Mouse (Mus musculus): ENCODE measurements around the gene Myt1. TPM values are rescaled to one million over a fixed set of nuclear protein-coding genes. Genes with fewer than 3 reads are reported as not detected.

Myt1 gene
- polyA plus RNA-seq, 1 experiment from 2014 or later, result 0.77 TPM

DNA sequence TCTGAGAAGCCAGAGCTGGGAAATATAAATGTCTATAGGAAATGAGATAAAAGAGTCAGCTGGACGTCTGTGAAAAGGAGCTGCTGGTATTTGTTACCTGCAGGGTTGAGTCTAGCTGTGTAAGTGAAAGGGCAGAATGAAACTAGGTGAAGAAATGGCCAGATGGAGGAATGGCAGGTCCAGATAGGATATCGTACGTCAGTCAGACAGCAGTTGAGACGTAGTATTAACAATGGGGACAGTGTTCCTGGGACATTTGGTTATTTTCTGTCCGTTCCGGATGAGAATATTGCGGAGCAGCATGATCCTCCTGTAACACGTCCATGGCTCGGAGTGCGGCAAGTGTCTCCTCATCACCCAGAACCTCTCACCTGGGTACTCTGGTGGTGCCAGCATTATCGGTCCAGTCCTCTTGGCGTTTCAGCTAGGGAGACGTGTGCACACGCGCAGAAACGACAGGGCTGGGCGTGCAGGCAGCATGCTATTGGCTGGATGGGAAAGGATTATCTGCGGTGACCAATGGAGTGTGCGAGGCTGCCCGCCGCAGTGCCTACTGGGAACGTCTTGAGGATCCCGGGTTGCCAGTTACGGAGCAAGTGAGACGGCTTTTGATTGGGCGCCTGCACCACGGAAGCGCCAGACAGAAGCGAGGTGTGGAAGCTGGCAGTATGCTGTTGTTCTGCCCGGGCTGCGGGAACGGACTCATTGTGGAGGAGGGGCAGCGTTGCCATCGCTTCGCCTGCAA lies 100.8 kb downstream of the Myt1 start, which contains the start of gene Polr3k:
TSS of gene Polr3k (plus strand) at position 547 of the 745 bp plus-strand sequence.
- no peaks in the 10 kb centered on the region for H3K9me3 ChIP-seq (ENCODE audit: control insufficient read depth, low read length)
- H3K36me3 ChIP-seq (ENCODE audit: control insufficient read depth, insufficient read depth, low read length), result peaks cover 17% of the 10 kb centered on the region; the same call in 1 of the 2 replicates
- peak; percentile 100 for ATAC-seq (ENCODE audit: low read depth)
- DNase-seq (ENCODE audit: low spot score), result peak; percentile 98
- H3K9ac ChIP-seq (ENCODE audit: low read depth, low read length), result peak within 1 kb of the TSS; percentile 78
- WGBS, result under 1% methylated on average over 35 of the region's 35 CpGs
- H3K4me3 ChIP-seq (ENCODE audit: low read depth, low read length), result peak within 1 kb of the TSS; percentile 79
- peak within 1 kb of the TSS; percentile 90 for H3K4me2 ChIP-seq (ENCODE audit: low read depth, low read length)
- peaks cover 12% of the 10 kb centered on the region for H3K4me1 ChIP-seq (ENCODE audit: control insufficient read depth, insufficient read depth, low read length)
- H3K27ac ChIP-seq (replicated peaks; ENCODE audit: low read depth, low read length), result peak within 1 kb of the TSS; percentile 79
- no peaks in the 10 kb centered on the region for H3K27me3 ChIP-seq (replicated peaks; ENCODE audit: control insufficient read depth, insufficient read depth, low read length)

DNA sequence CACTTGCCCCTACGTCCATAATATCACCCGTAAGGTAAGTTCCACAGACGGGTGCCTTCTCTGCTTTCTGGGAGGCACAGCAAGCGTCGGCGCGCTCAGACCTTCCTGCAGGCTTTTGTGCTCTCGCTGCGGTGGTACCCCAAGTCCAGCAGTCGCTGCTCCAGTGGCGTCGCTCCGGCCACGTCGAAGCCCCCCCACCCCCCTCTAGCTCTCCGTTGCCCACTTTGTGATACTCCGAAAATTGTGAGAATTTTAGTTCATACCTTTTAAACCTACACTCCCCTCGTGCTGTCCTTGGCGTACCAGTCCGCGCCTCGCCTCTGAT lies 101.4 kb downstream of the Myt1 start:
- peak overlapping the region; percentile 90 for H3K4me2 ChIP-seq (ENCODE audit: low read depth, low read length)
- peaks cover 12% of the 10 kb centered on the region for H3K4me1 ChIP-seq (ENCODE audit: control insufficient read depth, insufficient read depth, low read length)
- peak overlapping the region; percentile 79 for H3K27ac ChIP-seq (replicated peaks; ENCODE audit: low read depth, low read length)
- WGBS, result under 1% methylated on average over 21 of the region's 22 CpGs
- peak overlapping the region; percentile 78 for H3K9ac ChIP-seq (ENCODE audit: low read depth, low read length)
- DNase-seq (ENCODE audit: low spot score), result peak; percentile 6
- H3K36me3 ChIP-seq (ENCODE audit: control insufficient read depth, insufficient read depth, low read length), result peaks cover 23% of the 10 kb centered on the region; the same call in 1 of the 2 replicates
- ATAC-seq (ENCODE audit: low read depth), result no peak
- H3K27me3 ChIP-seq (replicated peaks; ENCODE audit: control insufficient read depth, insufficient read depth, low read length), result no peaks in the 10 kb centered on the region
- no peaks in the 10 kb centered on the region for H3K9me3 ChIP-seq (ENCODE audit: control insufficient read depth, low read length)
- peak overlapping the region; percentile 79 for H3K4me3 ChIP-seq (ENCODE audit: low read depth, low read length)

DNA sequence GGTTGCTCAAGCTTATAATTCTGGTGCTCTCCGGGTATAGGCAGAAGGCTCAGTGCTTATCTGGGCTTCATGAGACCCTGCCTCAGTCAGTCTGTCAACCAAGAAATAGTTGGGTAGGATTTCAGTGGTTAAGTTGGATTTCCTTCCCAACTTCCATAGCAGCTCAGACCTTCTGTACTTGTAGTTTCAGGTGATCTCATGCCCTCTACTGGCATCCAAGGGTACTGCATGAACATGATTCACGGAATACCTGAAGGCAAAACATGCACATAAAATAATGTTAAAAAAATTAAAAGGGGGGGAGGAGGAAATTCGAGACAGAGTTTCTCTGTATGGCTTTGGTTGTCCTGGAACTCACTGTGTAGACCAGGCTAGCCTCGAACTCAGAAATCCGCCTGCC lies 103.8 kb downstream of the Myt1 start:
- DNase-seq (ENCODE audit: low spot score), result peak; percentile 79
- Histone ChIP-seq H3K9me3 (ENCODE audit: control insufficient read depth, low read length) (no peaks in the 10 kb centered on the region), H3K4me2 (ENCODE audit: low read depth, low read length) (no peak overlapping the region), H3K4me1 (ENCODE audit: control insufficient read depth, insufficient read depth, low read length) (peaks cover 12% of the 10 kb centered on the region), H3K9ac (ENCODE audit: low read depth, low read length) (no peak overlapping the region), H3K4me3 (ENCODE audit: low read depth, low read length) (no peak overlapping the region), H3K27ac (replicated peaks; ENCODE audit: low read depth, low read length) (no peak overlapping the region), H3K36me3 (ENCODE audit: control insufficient read depth, insufficient read depth, low read length) (peaks cover 34% of the 10 kb centered on the region; the same call in 1 of the 2 replicates), H3K27me3 (replicated peaks; ENCODE audit: control insufficient read depth, insufficient read depth, low read length) (no peaks in the 10 kb centered on the region)
- 58% methylated on average over 5 of the region's 5 CpGs for WGBS
- ATAC-seq (ENCODE audit: low read depth), result no peak

DNA sequence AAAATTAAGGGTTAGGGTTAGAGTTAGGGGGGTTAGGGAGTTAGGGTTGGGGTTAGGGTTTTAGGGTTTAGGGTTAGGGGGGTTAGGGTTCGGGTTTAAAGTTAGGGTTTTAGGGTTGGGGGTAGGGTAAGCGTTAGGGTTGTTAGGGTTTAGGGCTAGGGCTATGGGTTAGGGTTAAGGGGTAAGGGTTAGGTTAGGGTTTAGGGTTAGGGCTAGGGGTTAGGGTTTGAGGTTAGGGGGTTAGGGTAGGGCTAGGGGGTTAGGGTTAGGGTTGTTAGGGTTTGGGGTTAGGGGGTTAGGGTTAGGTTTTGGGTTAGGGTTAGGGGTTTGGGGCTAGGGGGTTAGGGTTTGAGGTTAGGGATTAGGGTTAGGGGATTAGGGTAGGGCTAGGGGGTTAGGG lies 107.9 kb downstream of the Myt1 start:
- Histone ChIP-seq H3K9ac (ENCODE audit: low read depth, low read length) (no peak overlapping the region), H3K27me3 (replicated peaks; ENCODE audit: control insufficient read depth, insufficient read depth, low read length) (no peaks in the 10 kb centered on the region), H3K4me2 (ENCODE audit: low read depth, low read length) (no peak overlapping the region), H3K36me3 (ENCODE audit: control insufficient read depth, insufficient read depth, low read length) (peaks cover 33% of the 10 kb centered on the region; the same call in 1 of the 2 replicates), H3K27ac (replicated peaks; ENCODE audit: low read depth, low read length) (no peak overlapping the region), H3K4me3 (ENCODE audit: low read depth, low read length) (no peak overlapping the region), H3K9me3 (ENCODE audit: control insufficient read depth, low read length) (no peaks in the 10 kb centered on the region), H3K4me1 (ENCODE audit: control insufficient read depth, insufficient read depth, low read length) (no peaks in the 10 kb centered on the region)
- ATAC-seq (ENCODE audit: low read depth), result no peak
- no peak for DNase-seq (ENCODE audit: low spot score)
- WGBS, result 91% methylated on average over 2 of the region's 2 CpGs

Other genes starting within 250 kb of the Myt1 start
- 80.4 and 84.2 TPM in 2 replicates for gene Dnajc5, start 242.8 kb upstream of the Myt1 start, polyA plus RNA-seq (2014; fragmentation: Nextera tagmentation; extraction: Ambion mirVana)
- gene Uckl1, start 178.4 kb upstream of the Myt1 start, polyA plus RNA-seq (2014; fragmentation: Nextera tagmentation; extraction: Ambion mirVana), result 45.2 and 49.3 TPM in 2 replicates
- gene Prpf6, start 171.5 kb upstream of the Myt1 start, polyA plus RNA-seq (2014; fragmentation: Nextera tagmentation; extraction: Ambion mirVana), result 57.4 and 61.7 TPM in 2 replicates
- 42.0 and 46.5 TPM in 2 replicates for gene Zfp512b, start 170.5 kb upstream of the Myt1 start, polyA plus RNA-seq (2014; fragmentation: Nextera tagmentation; extraction: Ambion mirVana)
- gene Samd10, start 164.1 kb upstream of the Myt1 start, polyA plus RNA-seq (2014; fragmentation: Nextera tagmentation; extraction: Ambion mirVana), result 13.1 and 13.2 TPM in 2 replicates
- 0.47 TPM in 1 of 2 replicates, not detected in the other for gene Gm29797, start 106.3 kb upstream of the Myt1 start, polyA plus RNA-seq (2014; fragmentation: Nextera tagmentation; extraction: Ambion mirVana)
- gene Sox18, start 91.7 kb upstream of the Myt1 start, polyA plus RNA-seq (2014; fragmentation: Nextera tagmentation; extraction: Ambion mirVana), result 43.9 and 46.5 TPM in 2 replicates
- gene Tcea2, start 83.0 kb upstream of the Myt1 start, polyA plus RNA-seq (2014; fragmentation: Nextera tagmentation; extraction: Ambion mirVana), result 21.2 and 26.8 TPM in 2 replicates
- 82.2 and 88.4 TPM in 2 replicates for gene Rgs19, start 69.4 kb upstream of the Myt1 start, polyA plus RNA-seq (2014; fragmentation: Nextera tagmentation; extraction: Ambion mirVana)
- gene Lkaaear1, start 64.9 kb upstream of the Myt1 start, polyA plus RNA-seq (2014; fragmentation: Nextera tagmentation; extraction: Ambion mirVana), result not detected in 2 replicates
- 2.0 and 2.5 TPM in 2 replicates for gene Oprl1, start 48.3 kb upstream of the Myt1 start, polyA plus RNA-seq (2014; fragmentation: Nextera tagmentation; extraction: Ambion mirVana)
- 30.6 and 32.5 TPM in 2 replicates for gene Pcmtd2, start 74.5 kb downstream of the Myt1 start, polyA plus RNA-seq (2014; fragmentation: Nextera tagmentation; extraction: Ambion mirVana)
- gene Polr3k, start 101.0 kb downstream of the Myt1 start, polyA plus RNA-seq (2014; fragmentation: Nextera tagmentation; extraction: Ambion mirVana), result 55.1 and 59.1 TPM in 2 replicates
- gene Gm14496, start 227.8 kb downstream of the Myt1 start, polyA plus RNA-seq (2014; fragmentation: Nextera tagmentation; extraction: Ambion mirVana), result not detected in 2 replicates

Measured in embryonic facial prominence, embryonic 14.5 days (tissue).